In the genomic region with DNA sequence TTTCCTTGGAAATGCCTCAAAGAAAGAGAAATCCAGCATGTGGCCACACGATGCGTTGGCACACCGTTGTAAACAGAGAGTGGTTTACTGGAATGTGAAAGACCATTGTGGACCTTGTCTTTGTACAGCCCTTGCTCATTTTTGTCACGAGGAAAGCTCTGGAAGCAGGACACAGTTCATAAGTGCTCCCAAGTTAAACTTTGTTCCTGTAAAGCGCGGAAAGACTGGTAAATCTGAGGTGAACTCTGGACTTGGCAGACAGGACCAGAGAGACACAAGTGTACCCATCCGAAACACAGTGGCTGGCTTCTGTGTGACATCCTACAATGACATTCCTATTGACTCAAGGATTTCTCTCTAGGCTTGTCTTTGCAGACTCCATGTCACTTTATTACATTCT, we compare ENCODE assay signal across 23 mouse cellular contexts. TPM values are rescaled to one million over a fixed set of nuclear protein-coding genes. Genes with fewer than 3 reads are reported as not detected.
DNase-seq lines count a peak whose midpoint lies in the region; ATAC-seq and TF ChIP-seq lines count a peak whose summit lies in the region.
"Had no signal": no experiment of that assay in that cellular context is flagged by ENCODE, and none has a peak within 500 bp of the region (broad histone marks: within the 10 kb centered on the region; RNA-seq: fewer than 3 reads in every experiment).

No protein-coding gene starts in this region.

- peaks cover 7% of the 10 kb centered on the region; the same call in 1 of the 2 replicates for H3K4me1 ChIP-seq in liver, adult 2 months (ENCODE audit: control insufficient read depth, insufficient read depth, low read length)
- no peaks in the 10 kb centered on the region for H3K4me1 ChIP-seq in liver, embryonic 11.5 days (replicated peaks; ENCODE audit: control insufficient read depth, insufficient read depth, low read length)
- H3K4me1 ChIP-seq in intestine, embryonic 15.5 days (replicated peaks): no peaks in the 10 kb centered on the region
- no peaks in the 10 kb centered on the region for H3K4me1 ChIP-seq in kidney, embryonic 15.5 days
- H3K4me1 ChIP-seq in midbrain, embryonic 15.5 days: no peaks in the 10 kb centered on the region
- H3K4me1 ChIP-seq: embryonic facial prominence, embryonic 10.5 days; limb, embryonic 15.5 days; midbrain, embryonic 12.5 days had no signal

- no peak overlapping the region for H3K4me2 ChIP-seq in liver, embryonic 11.5 days
- H3K4me2 ChIP-seq in intestine, embryonic 15.5 days (replicated peaks): no peak overlapping the region
- H3K4me2 ChIP-seq in kidney, embryonic 15.5 days: no peak overlapping the region
- no peak overlapping the region for H3K4me2 ChIP-seq in midbrain, embryonic 15.5 days
- H3K4me2 ChIP-seq: hindbrain, embryonic 14.5 days; limb, embryonic 15.5 days; midbrain, embryonic 12.5 days had no signal

- no peak overlapping the region for H3K9ac ChIP-seq in liver, adult 2 months (ENCODE audit: low read depth, low read length)
- H3K9ac ChIP-seq in liver, embryonic 11.5 days (ENCODE audit: low read depth, low read length): no peak overlapping the region
- H3K9ac ChIP-seq in intestine, embryonic 15.5 days: no peak overlapping the region
- no peak overlapping the region for H3K9ac ChIP-seq in kidney, embryonic 15.5 days
- H3K9ac ChIP-seq in midbrain, embryonic 15.5 days: no peak overlapping the region
- H3K9ac ChIP-seq: hindbrain, embryonic 14.5 days; limb, embryonic 15.5 days; midbrain, embryonic 12.5 days had no signal

- peaks cover 1% of the 10 kb centered on the region; the same call in 1 of the 2 replicates for H3K36me3 ChIP-seq in liver, adult 2 months (ENCODE audit: control insufficient read depth, insufficient read depth, low read length)
- peaks cover 17% of the 10 kb centered on the region for H3K36me3 ChIP-seq in liver, embryonic 11.5 days (ENCODE audit: control insufficient read depth, insufficient read depth, low read length)
- 0 out of 2 replicates have a peak, but pooled peaks cover 4% of the 10 kb centered on the region for H3K36me3 ChIP-seq in intestine, embryonic 15.5 days
- H3K36me3 ChIP-seq in kidney, embryonic 15.5 days: peaks cover 18% of the 10 kb centered on the region
- H3K36me3 ChIP-seq in midbrain, embryonic 15.5 days (replicated peaks): peaks cover 5% of the 10 kb centered on the region; the same call in 1 of the 2 replicates

- no peak for TF ChIP-seq POLR2A in liver, adult 2 months (IDR thresholded peaks at IDR 0.05; ENCODE audit: extremely low read depth, insufficient read depth, low read length)

- H3K79me2 ChIP-seq in liver, adult 2 months (ENCODE audit: control insufficient read depth, insufficient read depth, low read length): no peaks in the 10 kb centered on the region

- no peaks in the 10 kb centered on the region for H3K9me3 ChIP-seq in liver, embryonic 11.5 days (ENCODE audit: control insufficient read depth, low read length)
- H3K9me3 ChIP-seq in intestine, embryonic 15.5 days: no peaks in the 10 kb centered on the region
- H3K9me3 ChIP-seq in kidney, embryonic 15.5 days (replicated peaks): no peaks in the 10 kb centered on the region
- H3K9me3 ChIP-seq in midbrain, embryonic 15.5 days: no peaks in the 10 kb centered on the region
- H3K9me3 ChIP-seq: embryonic facial prominence, embryonic 10.5 days; limb, embryonic 15.5 days had no signal

- WGBS in liver, adult 2 months: 19% methylated on average over 7 of the region's 7 CpGs
- WGBS in liver, embryonic 11.5 days: 86% methylated on average over 7 of the region's 7 CpGs
- 85% methylated on average over 7 of the region's 7 CpGs for WGBS in intestine, embryonic 15.5 days
- WGBS in kidney, embryonic 15.5 days: 89% methylated on average over 7 of the region's 7 CpGs
- WGBS in midbrain, embryonic 15.5 days: 87% methylated on average over 7 of the region's 7 CpGs

- H3K27me3 ChIP-seq in liver, adult 2 months (ENCODE audit: control insufficient read depth, insufficient read depth, low read length): no peaks in the 10 kb centered on the region
- H3K27me3 ChIP-seq in liver, embryonic 11.5 days (replicated peaks; ENCODE audit: control insufficient read depth, insufficient read depth, low read length): no peaks in the 10 kb centered on the region
- H3K27me3 ChIP-seq in intestine, embryonic 15.5 days (replicated peaks): no peaks in the 10 kb centered on the region
- H3K27me3 ChIP-seq in kidney, embryonic 15.5 days: no peaks in the 10 kb centered on the region
- H3K27me3 ChIP-seq in midbrain, embryonic 15.5 days (replicated peaks): no peaks in the 10 kb centered on the region
- H3K27me3 ChIP-seq: limb, embryonic 15.5 days; midbrain, embryonic 12.5 days had no signal

- no peak for ATAC-seq in liver, embryonic 11.5 days (replicated peaks; ENCODE audit: low FRiP score)
- ATAC-seq in intestine, embryonic 15.5 days: peak; percentile 53
- peak; percentile 74; the same call in 1 of the 2 replicates for ATAC-seq in kidney, embryonic 15.5 days (replicated peaks; ENCODE audit: low FRiP score)
- no peak for ATAC-seq in midbrain, embryonic 15.5 days (replicated peaks)
- ATAC-seq: CD4-positive, CD25-positive, alpha-beta regulatory T cell, adult 4 months; forebrain, embryonic 16.5 days; inflammation-experienced regulatory T-cells, adult 6 months had no signal

- peak; percentile 99 for DNase-seq in liver, adult 2 months (ENCODE audit: extremely low read depth, low read depth, low spot score)
- no peak for DNase-seq in liver, embryonic 11.5 days (ENCODE audit: low spot score)
- peak; percentile 63 to 88 for DNase-seq in kidney, postnatal 36 days
- DNase-seq in layer of hippocampus, adult 9-10 months (ENCODE audit: low spot score): no peak
- no peak for DNase-seq in Muller cell, postnatal 12 days (ENCODE audit: inconsistent ontology term)
- DNase-seq: cerebellum, adult 11 months; cerebellum, postnatal 10 days; left cerebral cortex, postnatal 4 days; lung, postnatal 10 days; right cerebral cortex, postnatal 14 days; thymus, adult 2 months; thymus, postnatal 4 days had no signal

- peak overlapping the region; percentile 73 for H3K27ac ChIP-seq in liver, adult 2 months (replicated peaks; ENCODE audit: insufficient read depth, low read depth, low read length)
- no peak overlapping the region for H3K27ac ChIP-seq in liver, embryonic 11.5 days (ENCODE audit: low read depth, low read length)
- no peak overlapping the region for H3K27ac ChIP-seq in intestine, embryonic 15.5 days
- H3K27ac ChIP-seq in kidney, embryonic 15.5 days: peak overlapping the region; percentile 39; the same call in 1 of the 2 replicates
- H3K27ac ChIP-seq in midbrain, embryonic 15.5 days: no peak overlapping the region
- H3K27ac ChIP-seq: embryonic facial prominence, embryonic 10.5 days; hindbrain, embryonic 14.5 days; limb, embryonic 15.5 days; midbrain, embryonic 12.5 days; stomach, postnatal 0 days had no signal

- no peak overlapping the region for H3K4me3 ChIP-seq in liver, adult 2 months (ENCODE audit: insufficient read depth, low read depth, low read length)
- no peak overlapping the region for H3K4me3 ChIP-seq in liver, embryonic 11.5 days (ENCODE audit: low read depth, low read length)
- H3K4me3 ChIP-seq in intestine, embryonic 15.5 days (replicated peaks): no peak overlapping the region
- no peak overlapping the region for H3K4me3 ChIP-seq in kidney, embryonic 15.5 days (replicated peaks)
- no peak overlapping the region for H3K4me3 ChIP-seq in midbrain, embryonic 15.5 days
- H3K4me3 ChIP-seq: embryonic facial prominence, embryonic 10.5 days; limb, embryonic 15.5 days; midbrain, embryonic 12.5 days had no signal

- no peak for TF ChIP-seq CTCF in liver, adult 2 months (IDR thresholded peaks at IDR 0.05; ENCODE audit: low read depth, low read length)

RNA-seq across cellular contexts. Expression of a gene that starts 6.2 kb away (rescaled TPM):
- total RNA-seq in liver, adult 2 months (2014; rRNA removed): 19.5 and 20.0 TPM in 2 replicates
- polyA plus RNA-seq in liver, adult 2 months (2012; rRNA removed): 2.2 and 2.5 TPM in 2 replicates
- 8.2 and 8.4 TPM in 2 replicates for polyA plus RNA-seq in liver, embryonic 11.5 days (2014; fragmentation: Nextera tagmentation; extraction: Ambion mirVana)
- polyA plus RNA-seq in intestine, embryonic 15.5 days (2015; fragmentation: Nextera tagmentation; extraction: Ambion mirVana): 10.1 and 11.3 TPM in 2 replicates
- 12.2 and 12.9 TPM in 2 replicates for polyA plus RNA-seq in kidney, embryonic 15.5 days (2015; fragmentation: Nextera tagmentation; extraction: Ambion mirVana)
- 3.9 TPM in 2 replicates for polyA plus RNA-seq in midbrain, embryonic 15.5 days (2015; fragmentation: Nextera tagmentation; extraction: Ambion mirVana)

RNA-seq across cellular contexts. Expression of a gene that starts 38.9 kb away (rescaled TPM):
- total RNA-seq in liver, adult 2 months (2014; rRNA removed): 6.2 and 6.4 TPM in 2 replicates
- 1.7 and 2.4 TPM in 2 replicates for polyA plus RNA-seq in liver, adult 2 months (2012; rRNA removed)
- 109 and 130 TPM in 2 replicates for polyA plus RNA-seq in liver, embryonic 11.5 days (2014; fragmentation: Nextera tagmentation; extraction: Ambion mirVana)
- 38.6 and 41.5 TPM in 2 replicates for polyA plus RNA-seq in intestine, embryonic 15.5 days (2015; fragmentation: Nextera tagmentation; extraction: Ambion mirVana)
- 23.7 and 24.2 TPM in 2 replicates for polyA plus RNA-seq in kidney, embryonic 15.5 days (2015; fragmentation: Nextera tagmentation; extraction: Ambion mirVana)
- 15.3 and 16.6 TPM in 2 replicates for polyA plus RNA-seq in midbrain, embryonic 15.5 days (2015; fragmentation: Nextera tagmentation; extraction: Ambion mirVana)

RNA-seq across cellular contexts. Expression of a gene that starts 56.2 kb away (rescaled TPM):
- 3.0 and 5.1 TPM in 2 replicates for total RNA-seq in liver, adult 2 months (2014; rRNA removed)
- polyA plus RNA-seq in liver, adult 2 months (2012; rRNA removed): 0.21 and 0.57 TPM in 2 replicates
- 3.6 and 4.6 TPM in 2 replicates for polyA plus RNA-seq in liver, embryonic 11.5 days (2014; fragmentation: Nextera tagmentation; extraction: Ambion mirVana)
- polyA plus RNA-seq in intestine, embryonic 15.5 days (2015; fragmentation: Nextera tagmentation; extraction: Ambion mirVana): 2.8 and 2.9 TPM in 2 replicates
- polyA plus RNA-seq in kidney, embryonic 15.5 days (2015; fragmentation: Nextera tagmentation; extraction: Ambion mirVana): 5.9 and 6.5 TPM in 2 replicates
- 4.2 and 5.5 TPM in 2 replicates for polyA plus RNA-seq in midbrain, embryonic 15.5 days (2015; fragmentation: Nextera tagmentation; extraction: Ambion mirVana)

RNA-seq across cellular contexts. Expression of a gene that starts 56.2 kb away (rescaled TPM):
- 198 and 243 TPM in 2 replicates for total RNA-seq in liver, adult 2 months (2014; rRNA removed)
- polyA plus RNA-seq in liver, adult 2 months (2012; rRNA removed): 284 and 439 TPM in 2 replicates
- 936 and 987 TPM in 2 replicates for polyA plus RNA-seq in liver, embryonic 11.5 days (2014; fragmentation: Nextera tagmentation; extraction: Ambion mirVana)
- 999 and 1,061 TPM in 2 replicates for polyA plus RNA-seq in intestine, embryonic 15.5 days (2015; fragmentation: Nextera tagmentation; extraction: Ambion mirVana)
- 951 and 1,101 TPM in 2 replicates for polyA plus RNA-seq in kidney, embryonic 15.5 days (2015; fragmentation: Nextera tagmentation; extraction: Ambion mirVana)
- 289 and 293 TPM in 2 replicates for polyA plus RNA-seq in midbrain, embryonic 15.5 days (2015; fragmentation: Nextera tagmentation; extraction: Ambion mirVana)

Comparison
In these comparisons a context has a peak if more than half of its experiments do, and no peak if none do; other contexts are left out.
1. DNase-seq: peak in liver, adult 2 months (single experiment) and kidney, postnatal 36 days (2 of 2); none in liver, embryonic 11.5 days (single experiment), layer of hippocampus, adult 9-10 months (single experiment) and Muller cell, postnatal 12 days (single experiment).
2. H3K27ac ChIP-seq: peak in liver, adult 2 months (single experiment) and kidney, embryonic 15.5 days (single experiment); none in liver, embryonic 11.5 days (single experiment), intestine, embryonic 15.5 days (single experiment) and midbrain, embryonic 15.5 days (single experiment).
3. ATAC-seq: peak in intestine, embryonic 15.5 days (single experiment) and kidney, embryonic 15.5 days (single experiment); none in liver, embryonic 11.5 days (single experiment) and midbrain, embryonic 15.5 days (single experiment).